Mouse (Mus musculus): ENCODE measurements around the gene Zfp273.
"Not testable (repeated sequence)": the region's sequence is repeated elsewhere in the genome, so short reads cannot be mapped to it uniquely, and the experiment has no call there.

The Zfp273 gene

DNA sequence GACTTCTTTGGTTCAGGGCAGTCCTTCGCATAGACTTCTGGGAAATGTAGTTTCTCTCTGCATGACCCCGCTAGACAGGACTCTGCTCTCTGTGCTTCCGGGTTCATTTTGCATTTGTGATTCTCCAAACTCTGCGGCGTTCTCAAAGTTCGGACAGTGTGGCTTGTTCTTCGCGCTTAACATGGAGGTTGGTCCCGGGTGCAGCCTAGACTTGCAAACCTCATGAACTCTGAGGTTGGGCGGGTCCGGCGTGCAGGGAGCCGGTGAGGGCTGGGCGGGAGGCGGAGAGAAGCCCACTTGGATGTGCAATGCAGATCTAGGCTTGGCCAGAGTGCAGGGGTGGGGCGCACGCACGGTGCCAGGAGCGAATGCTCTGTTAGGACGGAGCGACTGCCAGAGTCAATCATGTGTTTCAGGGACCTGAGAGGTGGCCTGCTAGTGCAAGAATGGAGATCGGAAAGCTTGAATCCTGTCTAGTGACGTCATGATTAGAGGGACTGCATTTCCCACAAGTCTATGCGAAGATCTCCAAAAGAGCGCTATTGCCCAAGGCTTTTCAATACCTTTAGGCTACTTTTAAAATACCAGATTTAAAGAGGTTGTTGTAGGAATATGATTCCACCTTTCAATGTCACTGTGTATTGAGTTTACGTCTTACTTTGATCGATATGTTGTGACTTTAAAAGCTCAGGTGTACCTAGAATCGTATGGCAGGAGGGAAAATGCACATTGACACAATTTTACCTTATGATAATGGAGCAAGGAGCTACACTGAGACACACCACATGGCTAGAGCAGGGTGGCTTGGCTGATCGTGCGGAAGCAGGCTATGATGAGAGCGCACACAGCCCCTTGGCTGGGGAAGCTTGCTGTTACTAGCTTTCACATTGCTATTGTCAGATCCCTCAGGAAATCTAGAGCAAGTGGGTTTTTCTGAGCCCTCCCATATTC lies at the start of gene Zfp273:
Gene Zfp273 (plus strand): TSS at position 31 of the 951 bp plus-strand sequence.
- peak; percentile 88 for DNase-seq (ENCODE audit: extremely low spot score, low spot score)

- DNase-seq (ENCODE audit: extremely low spot score, low spot score), result peak; percentile 73
Measured at GRCm38 (mm10) chr13:67779265-67780221, 34.0 kb upstream of the Zfp273 start, which contains the start of gene Zfp493. Gene Zfp493 (plus strand): TSS chr13:67779693.

DNA sequence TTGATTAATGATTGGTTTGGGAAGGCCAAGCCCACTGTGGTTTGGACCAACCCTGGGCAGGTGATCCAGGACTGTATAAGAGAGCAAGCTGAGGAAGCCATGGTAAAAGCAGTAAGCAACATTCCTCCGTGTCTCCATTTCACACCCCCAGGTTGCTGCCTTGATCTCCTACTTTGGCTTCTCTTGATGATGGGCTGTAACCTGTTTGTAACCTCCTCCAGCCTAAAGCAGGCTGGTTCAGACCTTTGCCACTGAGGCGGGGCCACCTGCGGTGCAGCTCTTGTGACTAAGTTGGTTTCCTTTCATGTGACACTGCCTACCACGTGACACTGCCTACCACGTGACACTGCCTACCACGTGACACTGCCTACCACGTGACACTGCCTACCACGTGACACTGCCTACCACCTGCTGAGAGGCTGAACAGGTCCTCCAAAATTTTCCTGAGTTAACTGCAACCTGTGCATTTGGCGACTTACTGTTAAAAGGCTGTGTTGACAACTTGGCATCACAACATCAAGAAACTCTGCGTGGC lies 21.6 kb upstream of the Zfp273 start:
- DNase-seq (ENCODE audit: extremely low spot score, low spot score), result no peak

DNA sequence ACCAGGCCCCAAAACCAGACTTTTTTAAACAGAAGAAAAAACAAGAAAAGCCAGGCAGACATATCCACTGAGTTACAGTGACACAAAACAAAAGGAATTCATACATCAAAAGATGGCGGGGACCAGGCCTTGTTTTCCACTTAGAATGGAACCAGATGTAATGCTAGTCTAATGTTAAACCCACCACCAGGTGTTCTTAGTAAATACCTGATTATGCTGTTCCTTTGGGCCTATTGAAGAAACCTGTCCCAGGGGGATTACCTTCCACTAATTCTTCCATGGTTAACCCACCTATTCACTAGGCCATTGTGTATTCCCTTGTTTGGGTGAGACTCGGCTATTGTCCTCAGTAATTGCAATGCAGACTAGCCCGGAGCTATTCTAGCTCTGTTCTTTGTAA lies 14.9 kb upstream of the Zfp273 start:
- no peak for DNase-seq (ENCODE audit: extremely low spot score, low spot score)

GRCm38 (mm10) chr13:67799151-67799550 lies 14.4 kb upstream of the Zfp273 start:
- DNase-seq (ENCODE audit: extremely low spot score, low spot score), result not testable (repeated sequence)

GRCm38 (mm10) chr13:67811651-67812210 lies 1.8 kb upstream of the Zfp273 start:
- no peak for DNase-seq (ENCODE audit: extremely low spot score, low spot score)

DNA sequence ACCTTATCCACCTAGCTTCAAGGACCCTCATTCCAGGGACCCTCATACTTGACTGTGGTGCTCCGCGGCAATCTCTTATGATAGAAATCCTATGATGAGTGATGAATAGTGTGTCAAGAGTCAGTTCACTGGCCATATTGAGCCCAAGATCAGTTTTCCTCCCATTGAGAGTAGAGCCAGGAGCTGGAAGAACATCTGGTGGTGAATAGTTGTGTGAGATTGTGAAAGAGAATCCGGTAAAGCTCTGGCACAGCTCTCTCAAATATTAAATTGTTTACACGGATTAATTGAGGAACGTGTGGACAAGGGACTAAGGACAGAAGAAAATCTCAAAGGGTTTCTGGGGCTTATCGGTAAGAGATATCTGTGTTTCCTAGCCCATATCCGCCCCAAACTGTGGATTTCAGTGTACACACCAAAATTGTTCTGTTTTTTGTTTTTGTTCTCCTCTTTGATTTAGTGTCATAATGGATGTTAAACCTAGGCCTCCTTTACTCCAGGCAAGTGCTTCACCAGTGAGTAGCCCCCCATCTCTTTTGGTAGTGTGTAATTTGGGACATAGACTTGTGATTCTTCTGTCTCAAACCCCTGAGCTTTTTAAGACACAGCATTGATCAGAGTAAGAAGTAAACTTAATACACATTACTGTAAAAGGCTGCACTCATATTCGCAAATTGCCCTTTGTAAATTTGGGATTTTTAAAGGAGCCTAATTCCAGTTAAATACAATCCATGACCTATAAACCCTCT lies 405 bp upstream of the Zfp273 start:
- no peak for DNase-seq (ENCODE audit: extremely low spot score, low spot score)

DNA sequence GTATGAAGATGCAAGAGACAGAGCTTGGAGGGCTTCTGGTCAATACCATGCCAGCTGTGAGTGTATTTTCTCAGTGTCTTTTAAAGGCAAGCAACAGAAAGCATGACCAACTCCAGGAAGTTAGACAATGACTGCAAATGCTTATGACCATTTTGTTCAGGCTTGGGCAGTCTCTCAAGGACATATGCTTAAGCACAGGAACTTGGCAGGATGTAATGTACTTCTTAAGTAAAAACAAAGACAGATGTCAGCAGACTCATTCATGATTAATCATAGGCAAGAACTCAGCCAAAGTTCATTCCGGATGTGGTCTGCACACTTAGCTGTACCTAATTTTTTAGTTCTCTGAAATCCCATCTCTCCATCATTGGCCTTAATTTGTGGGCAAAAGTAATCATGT lies 5.1 kb downstream of the Zfp273 start:
- DNase-seq (ENCODE audit: extremely low spot score, low spot score), result no peak

GRCm38 (mm10) chr13:67830911-67831336 lies 17.4 kb downstream of the Zfp273 start, which contains the start of gene Gm10037:
Gene Gm10037 (plus strand): TSS chr13:67831106.
- DNase-seq (ENCODE audit: extremely low spot score, low spot score), result peak; percentile 62

- not testable (repeated sequence) for DNase-seq (ENCODE audit: extremely low spot score, low spot score)
Measured at GRCm38 (mm10) chr13:67833137-67833536, 19.6 kb downstream of the Zfp273 start.

GRCm38 (mm10) chr13:67843775-67844118 lies 30.2 kb downstream of the Zfp273 start:
- DNase-seq (ENCODE audit: extremely low spot score, low spot score), result no peak

GRCm38 (mm10) chr13:67844119-67844852 lies 30.7 kb downstream of the Zfp273 start:
- DNase-seq (ENCODE audit: extremely low spot score, low spot score), result peak; percentile 70

GRCm38 (mm10) chr13:67844853-67845194 lies 31.3 kb downstream of the Zfp273 start:
- no peak for DNase-seq (ENCODE audit: extremely low spot score, low spot score)

- no peak for DNase-seq (ENCODE audit: extremely low spot score, low spot score)
Measured at GRCm38 (mm10) chr13:67850361-67850760, 36.8 kb downstream of the Zfp273 start.

GRCm38 (mm10) chr13:67853130-67853529 lies 39.6 kb downstream of the Zfp273 start:
- no peak for DNase-seq (ENCODE audit: extremely low spot score, low spot score)

GRCm38 (mm10) chr13:67853983-67854382 lies 40.4 kb downstream of the Zfp273 start:
- DNase-seq (ENCODE audit: extremely low spot score, low spot score), result no peak

GRCm38 (mm10) chr13:67857317-67857716 lies 43.8 kb downstream of the Zfp273 start:
- no peak for DNase-seq (ENCODE audit: extremely low spot score, low spot score)

GRCm38 (mm10) chr13:67862508-67862907 lies 49.0 kb downstream of the Zfp273 start:
- no peak for DNase-seq (ENCODE audit: extremely low spot score, low spot score)

GRCm38 (mm10) chr13:67863026-67863425 lies 49.5 kb downstream of the Zfp273 start, which contains the start of gene BC048507:
Gene BC048507 (plus strand): TSS chr13:67863326.
- no peak for DNase-seq (ENCODE audit: extremely low spot score, low spot score)

Measured in neural tube, embryonic 10.5 days (tissue).